Mouse (Mus musculus) left cerebral cortex, postnatal 36 days (tissue): ENCODE results near the gene Cmtm4. TPM values are rescaled to one million over a fixed set of nuclear protein-coding genes. Genes with fewer than 3 reads are reported as not detected.

Experiments used
- DNase-seq, 2 experiments: peaks; one replicate each; pipeline ENCODE4 v3.0.0; 2021 to 2022; ENCODE audit warnings: low spot score in 2 of 2, mixed read lengths in 1 of 2
- intact Hi-C: fragments of 180-260 bp; cut with DNase I; formaldehyde crosslinking; loops from one replicate; pipeline ENCODE4 v1.15.1; 2025
- total RNA-seq, 2 experiments: library from RNA; stranded (reverse); gene quantifications; 2 replicates each; pipeline ENCODE4 v1.2.3; 2021

Gene Cmtm4
- total RNA-seq, 2 experiments from 2014 or later = 79.5 to 82.1 TPM

DNA sequence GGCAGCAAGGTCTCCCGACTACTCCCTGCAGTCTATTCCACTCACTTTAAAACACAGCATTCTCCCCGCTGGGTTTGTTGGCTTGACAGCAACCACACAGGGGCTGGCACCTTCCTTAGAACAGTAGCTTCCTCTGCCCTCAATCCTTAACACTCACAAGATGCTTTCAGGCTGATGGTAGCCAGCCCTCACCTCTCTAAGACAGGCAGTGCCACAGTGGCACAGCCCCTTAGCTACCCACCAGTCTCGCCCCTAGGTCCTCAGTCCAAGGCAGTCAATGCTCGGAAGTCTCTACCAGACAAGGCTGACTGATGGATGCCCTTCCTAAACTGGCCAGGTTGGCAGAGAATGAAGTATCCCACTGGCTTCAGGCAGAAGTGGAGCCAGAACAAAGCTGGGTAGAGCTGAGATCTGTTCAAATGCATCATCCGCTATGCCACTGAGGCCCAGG, 14.6 kb downstream of the Cmtm4 start:
- intact Hi-C loops = no loop called here
- DNase-seq = no peak

DNA sequence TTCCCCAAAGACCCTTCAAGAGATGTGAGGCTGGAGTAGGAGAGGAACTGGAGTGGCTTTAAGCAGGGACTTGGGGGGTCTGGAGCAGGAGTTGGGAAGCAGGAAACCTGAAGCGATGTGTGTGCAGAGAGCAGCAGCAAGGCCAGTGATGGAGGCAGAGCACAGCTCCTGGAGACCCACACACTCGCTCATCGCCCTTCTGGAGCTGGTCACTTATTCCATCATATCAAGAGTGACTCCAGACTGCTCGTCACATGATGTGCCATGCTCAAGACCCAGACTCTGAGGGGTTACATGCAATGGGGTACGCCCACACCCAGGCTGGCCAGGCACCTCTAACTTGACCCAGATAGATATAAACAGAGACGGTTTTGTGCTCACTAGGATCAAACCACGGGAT, 15.3 kb downstream of the Cmtm4 start:
- intact Hi-C loops = no loop called here
- no peak for DNase-seq

DNA sequence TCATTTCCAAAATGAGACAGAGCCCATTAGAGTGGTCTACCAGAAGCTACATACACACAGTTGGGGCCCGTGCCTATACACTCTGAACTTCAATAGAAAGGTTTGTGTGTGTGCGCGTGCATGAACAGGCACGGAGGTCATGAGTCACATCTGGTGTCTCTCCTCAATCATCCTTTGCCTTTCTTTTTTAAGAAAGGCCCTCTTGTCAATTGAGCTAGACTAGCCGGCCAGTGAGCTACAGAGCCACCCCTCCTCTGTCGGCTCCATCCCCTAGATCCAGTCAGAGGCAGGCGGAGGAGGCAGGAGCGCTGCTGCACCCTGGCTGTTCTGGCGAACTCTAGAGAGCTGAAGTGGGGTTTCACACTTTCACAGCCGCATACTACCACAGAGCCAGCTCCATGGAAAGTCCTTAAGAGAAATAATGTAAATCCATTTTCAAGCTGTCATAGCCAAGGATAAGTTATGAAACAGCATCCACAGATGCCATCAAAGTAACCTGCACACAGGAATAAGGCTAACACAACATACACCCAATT, 16.2 kb downstream of the Cmtm4 start:
- intact Hi-C loops = no loop called here
- no peak for DNase-seq

DNA sequence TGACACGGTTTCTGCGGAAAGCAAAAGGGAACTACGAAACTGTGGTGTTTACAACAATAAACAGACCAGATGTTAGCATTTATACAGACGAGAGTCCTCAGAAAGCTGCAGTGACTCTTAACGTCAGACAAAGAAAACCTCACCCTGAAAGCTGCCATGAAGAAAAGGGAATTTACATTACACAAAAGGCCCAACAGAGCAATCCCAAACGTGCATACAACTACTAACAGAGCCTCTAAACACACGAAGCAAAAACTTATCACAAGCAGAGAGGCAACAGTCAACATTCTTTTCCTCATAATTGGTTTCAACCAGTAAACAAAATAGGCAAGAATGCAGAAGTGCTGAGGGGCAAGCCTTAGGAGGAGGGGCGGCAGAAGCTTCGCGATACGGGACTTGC, 18.9 kb downstream of the Cmtm4 start:
- intact Hi-C loops = no loop called here
- DNase-seq = no peak

DNA sequence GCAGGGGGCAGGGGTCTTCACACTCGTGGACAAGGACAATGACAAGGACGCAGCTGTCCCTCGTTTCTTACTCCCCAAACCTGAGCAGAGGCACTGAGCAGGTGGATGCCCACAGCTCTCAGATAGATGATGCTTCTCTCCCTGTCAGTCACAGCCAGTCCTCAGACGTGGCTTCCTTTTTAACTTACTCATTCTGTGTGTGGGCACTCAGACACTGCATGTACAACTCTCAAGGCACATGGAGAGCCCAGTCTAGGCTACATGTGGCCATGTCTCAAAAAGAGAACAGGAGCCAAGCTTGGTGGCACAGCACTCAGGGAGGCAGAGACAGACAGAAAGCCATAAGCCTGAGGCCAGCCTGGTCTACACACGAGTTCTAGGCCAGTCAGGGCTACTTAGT, 19.6 kb downstream of the Cmtm4 start:
- DNase-seq = no peak
- intact Hi-C loops = no loop called here

DNA sequence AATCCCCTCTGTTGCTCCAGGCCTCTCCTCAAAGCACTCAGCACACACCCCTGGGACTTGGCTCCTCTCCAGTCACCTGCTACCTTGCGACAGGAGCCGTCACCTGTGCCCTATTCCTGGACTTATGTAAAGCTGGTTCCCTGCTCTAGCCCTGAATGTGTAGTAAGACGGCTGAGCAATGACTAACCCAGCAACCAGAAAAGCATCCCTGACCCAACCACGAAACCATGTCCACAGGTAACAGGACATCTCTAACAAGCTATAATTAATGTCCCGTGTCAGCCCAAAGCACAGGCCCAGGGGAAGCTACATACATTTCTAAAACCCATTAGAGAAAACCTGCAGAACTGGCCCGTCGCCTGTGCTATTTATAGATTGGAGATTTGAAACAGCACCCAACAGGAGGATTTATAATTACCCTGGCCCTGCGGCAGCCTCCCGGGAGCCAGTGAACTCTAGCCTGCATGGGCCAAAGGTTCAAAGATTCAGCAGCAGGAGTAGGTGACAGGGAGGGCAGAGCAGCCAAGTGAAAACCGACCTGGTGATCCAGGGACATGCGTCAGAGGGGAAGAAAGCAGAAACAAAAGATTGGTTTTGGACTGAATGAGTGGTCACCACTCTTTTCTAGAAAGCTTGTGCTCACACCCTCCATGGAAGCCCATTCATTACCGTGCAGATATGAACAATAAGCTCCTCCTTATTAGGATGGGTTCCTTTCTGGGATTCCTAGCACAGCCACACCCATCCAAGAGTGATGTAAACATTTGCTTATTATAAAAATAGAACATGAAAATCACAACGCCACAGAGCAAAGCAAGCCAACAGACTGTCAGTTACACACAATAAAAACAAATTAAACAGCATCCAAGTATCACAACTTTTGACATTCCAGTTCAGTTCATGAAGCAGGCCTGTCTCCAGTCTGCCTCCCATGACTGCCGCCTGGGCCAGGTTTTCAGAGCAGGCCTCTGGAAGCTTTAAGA, 20.5 kb downstream of the Cmtm4 start:
- DNase-seq = no peak
- intact Hi-C loops = no loop called here

DNA sequence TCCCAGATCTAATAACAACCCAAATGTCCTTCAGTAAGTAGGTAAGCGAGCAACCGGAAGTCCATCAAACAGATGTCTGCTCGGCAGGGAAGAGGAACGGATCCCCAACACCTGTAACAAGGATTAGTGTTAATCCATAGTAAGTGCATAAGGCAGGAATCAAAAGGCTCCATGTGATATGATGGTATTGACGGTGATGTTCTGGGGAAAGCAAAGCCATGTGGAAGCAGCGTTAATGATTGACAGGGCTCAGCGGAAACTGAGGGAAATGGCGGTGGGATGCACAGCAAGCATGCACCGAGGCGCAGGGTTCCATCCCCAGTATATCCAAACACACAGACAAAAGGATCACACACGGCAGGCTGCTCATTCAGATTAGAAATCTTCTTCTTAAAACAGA, 21.3 kb downstream of the Cmtm4 start:
- intact Hi-C loops = no loop called here
- DNase-seq = no peak

DNA sequence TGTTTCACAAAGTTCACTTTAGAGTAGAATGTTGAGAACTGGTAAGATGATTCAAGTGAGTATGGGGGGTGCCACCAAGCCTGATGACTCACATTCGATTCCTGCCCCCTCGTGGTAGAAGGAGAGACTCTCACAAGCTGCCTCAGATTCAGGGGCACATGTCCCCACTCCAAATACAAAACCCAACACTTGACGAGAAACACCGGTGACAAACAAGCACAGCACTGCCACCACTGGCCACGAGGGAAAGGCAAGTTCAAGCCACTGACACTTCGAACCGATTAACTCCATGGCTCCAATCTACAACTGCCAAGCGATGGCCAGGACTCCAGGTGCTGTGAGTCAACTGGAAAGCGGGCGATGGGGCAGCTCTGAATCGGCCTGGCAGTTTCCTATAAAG, 21.8 kb downstream of the Cmtm4 start:
- intact Hi-C loops = no loop called here

DNA sequence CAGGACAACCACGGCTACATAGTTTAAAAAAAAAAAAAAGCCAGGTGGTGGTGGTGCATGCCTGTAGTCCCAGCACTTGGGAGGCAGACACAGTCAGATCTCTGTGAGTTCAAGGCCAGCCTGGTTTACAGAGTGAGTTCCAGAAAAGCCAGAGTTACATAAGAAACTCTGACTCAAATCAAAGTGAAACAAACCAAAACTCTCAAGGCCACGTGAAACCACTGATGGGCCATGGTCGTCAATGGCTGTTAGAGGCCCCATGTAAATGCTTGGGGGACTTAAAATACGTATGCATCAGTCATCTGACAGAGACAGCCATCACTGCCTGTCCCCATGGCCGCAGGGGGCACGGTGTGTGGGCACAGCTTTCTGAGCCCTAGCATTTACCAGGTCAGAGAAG, 24.5 kb downstream of the Cmtm4 start:
- intact Hi-C loops = no loop called here
- no peak for DNase-seq

More for the DNA sequence above, 21.8 kb downstream of the Cmtm4 start:
- DNase-seq = no peak

DNA sequence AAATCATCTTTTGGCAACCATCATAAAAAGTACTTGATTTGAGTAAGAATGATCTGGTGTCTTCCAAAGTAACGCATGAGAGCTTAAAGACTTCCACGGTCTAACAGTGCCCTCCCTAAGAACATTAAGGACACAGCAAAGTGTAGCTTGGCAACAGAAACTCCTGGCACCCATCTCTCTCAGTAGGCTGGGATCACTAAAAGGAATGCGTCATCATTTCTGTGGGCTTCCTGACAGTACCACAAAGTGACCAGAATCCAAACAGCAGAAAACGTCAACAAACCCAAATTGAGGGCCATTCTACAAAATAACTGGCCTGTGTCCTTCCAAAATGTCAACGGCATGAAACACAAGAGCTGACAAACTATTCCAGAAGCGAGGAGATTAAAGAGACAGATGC, 25.5 kb downstream of the Cmtm4 start:
- no peak for DNase-seq
- intact Hi-C loops = no loop called here

DNA sequence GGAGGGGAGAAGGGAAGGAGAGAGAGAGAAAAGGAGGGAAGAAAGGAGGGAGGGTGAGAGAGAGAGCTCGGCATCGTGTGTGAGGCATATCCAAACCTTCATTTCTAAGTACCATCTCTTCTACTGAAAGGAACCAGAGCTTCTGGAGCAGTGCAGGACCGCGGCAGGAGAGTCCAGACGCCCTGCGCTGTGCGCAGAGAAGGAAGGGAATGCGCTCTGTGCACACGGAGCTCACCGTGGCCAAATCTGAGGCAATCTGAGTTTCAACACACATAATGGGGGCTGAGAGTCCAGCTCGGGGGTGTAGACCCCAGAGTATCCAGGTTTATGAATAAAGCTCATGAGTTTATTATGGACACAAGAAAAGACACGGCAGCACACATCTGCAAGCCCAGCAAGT, 26.0 kb downstream of the Cmtm4 start:
- intact Hi-C loops = no loop called here
- no peak for DNase-seq

DNA sequence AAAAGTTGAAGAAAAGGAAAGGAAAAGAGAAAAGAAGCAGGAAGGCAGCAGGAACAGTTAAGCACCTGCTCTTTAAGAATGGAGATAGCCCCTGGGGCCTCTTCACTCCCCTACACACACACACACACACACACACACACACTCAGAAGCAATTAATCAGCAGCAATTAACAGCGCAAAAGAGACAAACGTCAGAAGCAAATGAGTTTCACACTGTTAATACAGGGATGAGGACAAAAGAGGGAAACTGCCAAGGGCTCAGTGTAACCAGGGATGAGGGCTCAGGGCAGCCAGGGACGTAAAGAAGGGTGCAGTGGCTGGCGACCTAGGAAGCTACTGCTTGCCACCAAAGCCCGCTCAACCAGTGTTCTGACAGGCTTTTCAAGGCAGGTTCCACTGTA, 28.2 kb downstream of the Cmtm4 start:
- intact Hi-C loops = no loop called here

DNA sequence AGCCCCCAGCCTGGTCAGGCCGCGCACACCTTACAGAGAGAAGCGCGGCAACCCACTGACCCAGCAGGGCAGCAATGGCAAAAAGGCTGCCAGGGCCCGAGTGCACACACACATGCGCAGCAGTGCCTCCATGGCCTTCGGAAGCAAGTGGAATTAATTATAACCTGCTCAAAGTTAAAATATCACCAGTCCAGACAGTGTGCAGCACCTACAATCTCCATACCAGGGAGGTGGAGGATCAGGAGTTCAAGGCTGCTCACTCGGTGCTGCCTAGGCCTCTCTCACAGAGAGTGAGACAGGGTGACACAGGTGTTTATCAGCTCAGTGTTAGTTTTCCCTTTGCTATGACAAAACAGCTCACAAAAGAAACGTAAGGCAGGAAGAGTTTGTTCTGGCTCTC, 29.9 kb downstream of the Cmtm4 start:
- no peak for DNase-seq
- intact Hi-C loops = no loop called here

More for the DNA sequence above, 28.2 kb downstream of the Cmtm4 start:
- no peak for DNase-seq

DNA sequence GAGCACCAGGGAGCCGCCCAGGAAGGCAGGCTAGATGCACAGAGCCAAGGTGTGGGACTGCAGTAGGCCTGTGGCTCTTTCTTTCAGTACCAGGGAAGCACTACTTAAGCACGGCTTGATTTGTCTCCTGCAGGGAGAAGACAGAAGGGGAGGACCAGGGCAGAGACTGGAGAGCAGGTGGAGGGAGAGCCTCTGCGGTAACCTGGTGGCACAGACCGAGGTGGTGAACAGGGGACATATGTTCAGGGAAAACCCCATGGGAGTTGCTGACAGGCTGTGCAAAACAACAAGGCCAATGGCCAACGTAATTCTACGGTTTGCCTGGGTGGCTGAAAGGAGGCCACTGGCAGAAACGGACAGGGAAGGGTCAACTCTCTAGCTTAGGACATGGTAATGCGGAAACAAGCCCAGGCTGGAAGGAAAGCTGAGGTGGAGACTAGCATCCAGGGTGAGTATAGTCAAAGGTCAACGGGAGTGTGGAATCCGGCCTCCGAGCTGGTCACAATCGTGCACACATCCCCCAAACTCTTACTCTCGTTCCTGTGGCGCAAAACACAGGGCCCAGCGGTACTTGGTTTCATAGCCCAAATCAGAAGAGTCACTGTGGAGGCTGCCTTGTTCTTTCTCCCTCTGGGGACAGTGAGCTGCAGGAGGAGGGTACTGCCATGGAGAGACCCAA, 35.7 kb downstream of the Cmtm4 start:
- intact Hi-C loops = no loop called here
- no peak for DNase-seq

DNA sequence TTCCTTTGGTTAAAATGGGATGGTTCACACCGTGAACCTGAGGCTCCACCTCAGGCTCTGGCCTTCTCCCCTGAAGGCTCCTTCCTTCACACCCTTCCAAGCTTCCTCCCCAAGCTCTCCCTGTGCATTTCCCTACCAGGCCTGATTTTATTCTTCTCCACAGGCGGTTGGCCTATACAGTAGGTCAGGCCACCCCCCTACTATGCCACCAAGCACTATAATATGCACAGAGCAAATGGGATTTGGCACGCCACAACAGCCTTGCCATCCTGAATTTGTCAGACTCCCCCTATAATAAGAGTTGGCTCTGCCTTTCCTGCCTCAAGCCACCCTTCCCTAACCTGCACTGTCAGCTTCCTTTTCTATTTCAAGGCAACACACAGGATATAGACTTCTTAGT, 37.0 kb downstream of the Cmtm4 start:
- DNase-seq = no peak

DNA sequence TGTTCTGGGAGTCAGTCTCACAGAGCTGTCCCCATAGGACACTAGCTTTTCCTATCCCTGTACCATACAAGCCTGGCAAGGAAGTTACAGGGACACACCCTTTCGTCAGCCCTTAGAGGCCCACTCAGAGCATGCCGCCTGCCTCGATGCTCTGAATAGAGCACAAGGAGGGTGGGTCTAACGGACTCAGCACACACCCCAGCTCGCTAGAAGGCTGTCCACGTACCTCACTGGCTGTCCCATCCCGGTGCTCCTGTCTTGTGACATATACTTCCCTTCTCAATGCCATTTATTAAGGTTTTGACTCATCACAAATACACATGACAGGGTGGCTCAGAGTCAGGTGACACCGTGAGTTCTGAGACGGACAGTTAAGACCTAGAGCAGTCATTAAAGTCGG, 41.1 kb downstream of the Cmtm4 start:
- intact Hi-C loops = no loop called here

More for the DNA sequence above, 37.0 kb downstream of the Cmtm4 start:
- intact Hi-C loops = no loop called here

DNA sequence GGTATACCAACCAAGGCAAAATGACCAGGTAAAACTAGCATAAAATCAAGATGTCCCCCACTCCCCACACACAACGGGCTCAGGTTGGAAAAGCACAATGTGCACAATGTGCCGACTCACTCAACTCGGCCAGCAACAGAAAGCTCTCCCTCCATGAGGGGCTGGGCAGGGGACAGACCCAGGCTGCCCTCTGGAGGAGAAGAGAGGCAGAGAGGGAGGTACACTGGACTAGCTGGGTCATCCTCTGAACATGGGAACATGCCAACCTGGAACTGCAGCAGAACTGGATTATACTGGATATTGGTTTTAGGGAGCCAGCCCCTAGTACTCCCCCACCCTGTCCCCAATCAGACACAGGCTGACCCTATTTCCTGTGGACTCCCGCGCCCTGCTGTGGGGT, 42.4 kb downstream of the Cmtm4 start:
- no peak for DNase-seq
- intact Hi-C loops = no loop called here

More for the DNA sequence above, 41.1 kb downstream of the Cmtm4 start:
- DNase-seq = no peak

DNA sequence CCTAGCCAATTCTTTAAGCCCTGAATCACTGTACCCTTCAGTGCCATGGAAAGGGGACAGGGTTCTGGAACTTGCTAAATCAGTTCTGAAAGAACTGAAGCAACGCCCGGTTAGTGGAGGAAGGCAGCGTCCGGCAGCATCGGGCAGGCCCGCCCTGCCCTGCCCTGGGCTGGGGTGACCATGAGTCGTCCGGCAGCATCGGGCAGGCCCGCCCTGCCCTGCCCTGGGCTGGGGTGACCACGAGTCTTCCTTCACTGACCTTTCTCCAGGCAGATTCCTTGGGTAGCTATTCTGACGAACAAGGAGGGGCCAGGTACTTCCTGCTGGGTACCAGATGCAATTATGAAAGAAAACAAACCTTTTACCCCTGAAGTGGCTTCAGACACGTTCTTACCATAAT, 45.6 kb downstream of the Cmtm4 start:
- DNase-seq = no peak
- intact Hi-C loops = no loop called here

DNA sequence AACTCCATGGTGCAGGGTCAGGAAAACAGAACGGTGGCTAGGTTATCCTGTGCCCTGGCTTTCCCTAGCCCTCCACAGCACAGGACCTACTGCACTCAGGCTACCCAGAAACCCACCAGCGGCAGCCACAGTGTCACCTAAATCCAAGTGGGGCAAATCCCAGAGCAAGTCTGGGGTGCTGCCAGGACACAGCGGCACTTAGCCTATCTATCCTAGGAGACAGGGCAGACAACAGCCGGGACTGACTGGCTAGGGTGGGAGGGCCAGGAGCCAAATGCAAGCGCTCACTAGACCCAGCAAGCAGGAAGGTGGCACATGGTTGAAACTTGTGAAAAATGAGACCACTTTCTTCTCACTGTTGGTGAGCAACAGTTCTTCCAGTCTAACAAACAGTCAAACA, 46.6 kb downstream of the Cmtm4 start:
- no peak for DNase-seq
- intact Hi-C loops = loop anchor here (10.0 kb wide), 1 partner anchor 166 kb away; no protein-coding TSS in a partner anchor

DNA sequence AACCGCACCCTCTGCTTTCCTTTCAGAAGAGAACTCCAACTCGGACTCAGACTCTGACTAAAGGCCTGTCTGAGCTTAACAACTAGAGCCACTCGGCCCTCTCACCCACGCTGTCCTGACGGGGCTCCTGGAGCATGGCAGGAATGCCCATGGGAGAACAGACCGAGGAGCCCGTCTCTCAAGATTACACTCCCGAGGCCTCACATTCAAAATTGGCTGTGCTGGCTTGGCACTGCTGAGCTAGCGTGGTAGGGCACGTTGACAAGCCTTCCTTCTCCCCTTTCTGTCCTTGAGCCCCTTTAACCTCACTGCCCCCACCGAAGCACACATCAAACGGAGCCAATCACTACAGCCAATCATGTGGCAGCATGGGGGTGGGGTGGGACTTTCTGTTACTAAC, 48.9 kb downstream of the Cmtm4 start:
- no peak for DNase-seq
- intact Hi-C loops = loop anchor here (10.0 kb wide), 1 partner anchor 168 kb away; no protein-coding TSS in a partner anchor
